Mouse (Mus musculus): Measurements from ENCODE around the gene Pih1d1. TPM values are rescaled to one million over a fixed set of nuclear protein-coding genes. Genes with fewer than 3 reads are reported as not detected.

Pih1d1 gene
- total RNA-seq (2023), result 10 to 100 TPM; 30.3 to 44.8 TPM

DNA sequence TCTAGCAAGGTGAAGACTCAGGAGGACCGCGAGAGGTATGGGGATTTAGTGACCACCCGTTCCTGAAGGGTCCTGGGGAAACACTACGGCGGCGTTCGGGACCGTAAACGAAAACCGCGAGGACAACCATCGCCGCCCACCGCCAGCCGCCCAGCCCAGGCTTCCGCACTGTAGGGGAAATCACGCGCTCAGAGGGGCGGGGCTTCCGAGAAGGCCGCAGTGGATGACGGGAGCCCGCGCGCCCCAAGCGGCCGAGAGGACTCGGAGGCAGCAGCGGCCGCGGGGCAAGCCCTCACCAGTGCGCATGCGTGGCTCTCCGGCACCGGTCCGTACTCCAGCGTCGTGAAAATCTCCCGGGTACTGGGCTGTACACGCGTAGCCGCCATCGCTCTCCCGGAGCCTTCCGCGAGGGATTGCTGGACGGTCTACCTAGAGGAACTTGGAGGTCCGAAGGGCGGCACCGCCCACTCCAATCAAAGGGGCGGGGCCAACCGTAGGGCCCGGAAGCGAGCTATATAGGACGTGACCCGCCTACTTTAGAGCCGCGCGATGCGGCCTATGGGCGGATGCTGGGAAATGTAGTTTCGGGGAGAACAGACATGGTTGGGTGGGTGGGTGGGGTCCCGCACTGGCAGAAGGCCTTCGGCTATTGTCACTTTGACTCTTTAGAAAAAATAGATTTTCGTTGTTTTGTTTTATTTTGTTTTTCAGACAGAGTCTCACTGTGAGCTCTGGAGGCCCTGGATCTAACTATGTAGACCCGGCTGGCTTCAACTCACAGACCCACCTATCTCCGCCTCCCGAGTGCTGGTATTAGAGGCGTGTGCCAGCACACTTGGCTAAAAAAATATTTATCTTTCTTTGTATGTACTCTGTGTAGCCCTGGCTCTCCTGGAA is at the start of gene Pih1d1, which contains the start of gene Aldh16a1:
Gene Pih1d1 (plus strand): TSS at position 208 of the 897 bp plus-strand sequence.
Gene Aldh16a1 (minus strand): TSS at position 489 of the 897 bp plus-strand sequence.

DNA sequence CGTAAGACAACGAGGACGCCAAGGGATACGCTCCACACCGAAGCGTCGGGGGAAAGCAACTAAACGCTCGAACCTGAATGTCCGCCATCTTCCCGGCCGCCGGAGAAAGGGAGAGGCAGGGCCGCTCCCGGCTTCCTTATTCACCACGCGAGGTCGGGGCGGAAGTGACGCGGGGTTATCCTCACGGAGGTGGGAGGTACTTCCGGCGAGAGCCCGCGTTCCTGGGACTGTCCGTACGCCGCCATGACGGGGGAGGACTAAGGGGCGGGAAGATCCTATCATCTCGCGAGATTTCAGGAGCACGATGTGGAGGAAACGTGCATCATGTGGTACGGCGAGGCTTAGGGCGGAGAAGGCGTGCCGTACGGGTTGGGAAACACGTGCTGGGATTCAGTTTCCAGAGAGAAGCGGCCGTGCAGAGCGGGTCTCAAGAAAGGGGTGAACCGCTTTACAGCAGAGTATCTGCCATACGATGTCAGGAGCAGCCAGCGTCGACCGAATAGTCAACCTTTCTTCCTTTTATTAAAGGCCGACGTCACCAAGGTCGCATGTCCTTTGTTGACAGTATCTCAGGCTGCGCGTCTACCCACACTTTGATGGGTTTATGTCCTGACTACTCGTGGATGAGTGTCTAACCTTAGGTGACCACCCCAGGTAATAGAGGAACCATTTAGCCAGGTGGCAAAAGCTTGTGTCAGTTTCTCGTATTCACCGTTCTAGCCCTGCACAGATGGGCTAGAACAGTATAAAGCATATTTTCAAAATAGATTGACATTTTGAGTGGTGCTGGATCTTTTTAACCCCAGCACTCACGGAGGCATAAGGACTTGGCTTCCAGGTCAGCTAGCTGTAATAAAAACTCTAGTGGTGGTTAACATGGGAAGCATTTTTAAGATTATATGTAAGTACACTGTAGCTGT is 29.6 kb upstream of the Pih1d1 start, which contains the start of gene Rps11:
Gene Rps11 (minus strand): TSS at position 216 of the 920 bp plus-strand sequence.

DNA sequence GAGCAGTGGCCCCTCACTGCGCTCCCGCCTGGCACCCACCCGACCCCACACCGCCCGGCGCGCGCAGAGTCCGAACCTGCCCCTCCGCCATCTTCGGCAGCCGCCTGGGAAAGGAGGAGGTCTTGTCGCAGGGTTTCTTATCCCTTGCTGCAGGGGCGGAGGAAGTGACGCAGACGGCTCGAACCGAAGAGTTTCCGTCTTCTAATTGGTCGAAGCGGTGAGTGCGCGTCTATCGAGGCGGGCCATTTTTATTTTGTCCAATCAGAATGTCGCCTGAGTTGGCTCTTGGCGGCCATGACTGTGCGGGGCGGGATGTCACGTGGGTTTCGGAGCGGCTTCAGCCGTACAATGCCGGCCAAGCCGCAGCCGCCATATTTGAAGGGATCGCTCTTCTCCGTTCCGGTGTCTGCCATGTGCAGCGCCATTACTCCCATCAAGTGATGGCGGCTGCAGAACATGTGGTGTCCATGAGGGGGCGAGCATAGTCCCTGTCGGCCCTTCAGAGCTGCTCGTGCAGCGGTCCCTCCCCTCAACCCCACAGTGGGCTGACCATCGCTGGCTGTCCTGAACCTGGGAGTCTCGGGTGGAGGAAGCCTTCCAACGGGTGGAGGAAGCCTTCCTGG is 25.4 kb upstream of the Pih1d1 start, which contains the start of gene Rpl13a:
Gene Rpl13a (minus strand): TSS at position 138 of the 623 bp plus-strand sequence.

DNA sequence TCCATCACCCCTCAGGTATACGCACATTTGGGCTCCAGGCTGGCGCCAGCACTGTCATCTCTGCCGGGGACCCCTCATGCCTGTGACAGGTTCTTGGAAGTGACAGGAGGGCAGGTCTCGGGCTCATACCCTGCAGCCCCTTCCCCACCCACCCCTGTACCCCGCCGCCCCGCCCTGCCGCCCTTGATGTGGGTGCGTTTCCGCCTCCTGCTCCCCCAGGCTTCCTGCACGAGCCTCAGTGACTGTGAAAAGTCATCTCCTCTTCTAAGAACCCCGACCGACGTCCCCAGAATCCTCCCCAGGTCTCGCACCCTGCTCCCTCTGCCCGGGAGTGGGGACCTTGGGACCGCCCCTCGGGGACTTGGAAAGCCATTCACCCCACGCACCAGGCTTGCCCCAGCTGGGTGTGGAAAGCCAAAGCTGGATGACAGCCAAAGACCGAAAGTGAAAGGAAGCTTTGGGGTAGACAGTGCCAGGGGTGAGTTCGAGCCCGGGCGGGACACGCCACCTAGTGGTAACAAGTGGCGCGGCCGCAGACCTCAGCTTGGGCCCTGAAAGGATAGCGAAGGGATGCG is 18.0 kb upstream of the Pih1d1 start, which contains the start of the genes Gm45713 and Flt3l:
Gene Gm45713 (minus strand): TSS at position 239 of the 575 bp plus-strand sequence.
Gene Flt3l (minus strand): TSS at position 440 of the 575 bp plus-strand sequence.

DNA sequence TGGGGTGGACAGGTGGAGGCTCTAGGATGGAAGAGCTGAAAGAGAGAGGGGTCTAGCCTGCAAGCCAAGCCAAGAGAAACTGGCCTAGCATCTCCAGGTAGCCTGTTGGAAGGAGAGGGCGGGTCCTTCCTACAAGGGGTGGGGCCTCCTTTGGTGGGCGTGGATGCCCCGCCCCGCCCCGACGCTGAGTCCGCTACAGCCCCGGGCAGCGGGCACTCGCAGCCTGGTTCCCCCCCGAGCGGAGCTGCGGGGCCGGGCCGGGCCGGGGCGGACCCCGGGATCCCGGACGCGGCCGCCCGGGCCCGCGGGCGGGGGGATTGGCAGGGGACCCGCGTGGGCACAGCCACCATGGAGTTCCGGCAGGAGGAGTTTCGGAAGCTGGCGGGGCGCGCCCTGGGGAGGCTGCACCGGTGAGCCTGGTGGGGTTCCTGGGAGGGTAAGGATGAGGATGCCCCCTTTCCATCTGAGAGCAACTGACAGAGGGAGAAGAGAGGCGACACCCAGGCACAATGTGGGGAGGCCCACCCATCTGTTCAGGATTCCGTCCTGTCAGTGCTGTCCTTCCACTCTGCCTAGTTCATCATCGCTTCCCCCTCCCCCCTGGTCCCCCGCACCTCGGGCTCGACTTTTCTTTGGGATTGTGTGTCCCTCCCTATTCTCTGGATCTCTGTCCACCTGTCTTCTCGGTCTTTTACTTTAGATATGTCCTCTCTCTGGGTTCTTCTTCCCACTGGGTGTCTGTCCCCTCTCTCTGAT is 9.8 kb downstream of the Pih1d1 start, which contains the start of gene Slc17a7:
Gene Slc17a7 (plus strand): TSS at position 215 of the 756 bp plus-strand sequence.

DNA sequence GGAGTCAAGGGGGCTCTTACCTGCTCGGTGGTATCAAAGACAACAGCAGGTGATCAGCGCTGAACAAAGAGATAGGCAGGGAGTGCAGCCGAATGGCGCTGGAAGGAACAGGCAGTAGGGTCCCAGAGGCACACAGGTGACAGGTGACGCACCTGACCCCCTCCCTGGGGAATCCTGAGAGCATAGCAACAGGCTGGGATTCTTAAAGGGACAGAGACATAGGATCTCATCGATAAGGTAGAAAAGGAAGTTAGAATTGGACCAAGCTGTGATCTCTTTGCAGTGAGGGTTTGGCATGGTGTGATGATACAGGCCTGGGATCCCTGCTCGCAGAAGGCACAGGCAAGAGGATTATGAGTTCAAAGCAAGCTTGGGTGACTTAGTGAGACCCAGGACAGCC is 25.4 kb downstream of the Pih1d1 start, which contains the start of gene Gfy:
Gene Gfy (minus strand): TSS at position 101 of the 400 bp plus-strand sequence.

DNA sequence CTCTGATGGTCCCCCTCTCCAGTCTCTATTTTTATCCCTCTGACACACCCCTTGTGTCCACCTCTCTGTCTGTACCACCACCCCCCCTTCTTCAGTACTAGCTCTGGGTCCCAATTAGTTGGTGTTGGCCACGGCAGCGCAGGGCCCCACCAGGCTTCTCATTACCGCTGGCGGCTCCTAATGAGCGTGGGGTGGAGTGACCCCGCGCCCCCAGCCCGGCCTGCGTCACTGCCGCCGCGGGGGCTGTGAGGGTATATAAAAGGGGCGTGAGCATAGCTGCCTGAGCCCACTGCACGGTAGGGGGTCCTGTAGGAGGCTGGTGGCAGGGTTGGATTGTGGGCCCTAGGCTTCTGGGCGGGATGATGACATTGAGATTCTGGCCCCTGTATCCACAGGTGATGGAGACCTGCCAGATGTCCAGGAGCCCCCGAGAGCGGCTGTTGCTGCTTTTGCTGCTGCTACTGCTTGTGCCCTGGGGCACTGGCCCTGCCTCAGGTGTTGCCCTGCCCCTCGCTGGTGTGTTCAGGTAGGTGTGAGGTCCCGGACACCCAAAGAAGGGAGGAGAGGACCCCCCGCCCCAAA is 26.9 kb downstream of the Pih1d1 start, which contains the start of gene Pth2:
Gene Pth2 (plus strand): TSS at position 100 of the 582 bp plus-strand sequence.

DNA sequence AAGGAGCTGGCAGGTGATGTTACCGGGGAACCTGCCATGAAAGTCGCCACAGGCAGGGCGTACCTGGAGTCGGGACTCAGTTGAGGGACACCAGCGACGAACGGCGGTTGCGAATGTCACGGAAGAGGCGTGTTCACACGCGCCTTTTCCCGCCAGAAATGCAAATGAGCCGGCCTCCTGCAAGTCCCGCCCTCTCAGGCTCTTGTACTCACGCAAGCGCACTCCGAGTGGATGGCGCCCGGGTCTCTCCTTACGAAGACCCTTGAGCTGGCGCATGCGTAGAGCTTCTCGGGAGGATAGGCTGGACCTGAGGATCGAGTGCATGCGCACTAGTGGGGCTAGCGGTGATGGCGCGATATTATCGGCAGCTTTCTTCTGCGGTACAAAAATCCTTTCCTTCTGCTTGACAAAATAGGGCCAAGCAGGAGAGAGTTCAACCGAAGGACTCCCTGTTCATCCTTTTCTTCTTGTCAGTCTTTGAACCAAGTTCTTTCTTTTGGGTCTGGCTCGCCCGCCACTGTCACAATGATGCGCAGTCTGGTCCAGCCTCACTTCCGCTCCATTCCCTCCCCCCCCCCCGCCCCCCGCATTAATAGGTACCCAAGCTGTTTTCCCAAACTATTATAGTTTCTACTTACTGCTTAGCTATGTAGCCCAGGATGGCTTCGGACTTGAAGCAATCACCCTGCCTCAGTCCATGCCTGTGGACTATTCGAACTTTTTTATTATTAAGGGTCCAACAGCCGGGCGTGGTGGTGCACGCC is 50.5 kb downstream of the Pih1d1 start, which contains the start of gene Ccdc155:
Gene Ccdc155 (minus strand): TSS at position 513 of the 764 bp plus-strand sequence.

Other genes with a start within 250 kb of the Pih1d1 start
- 10 to 100 TPM; 80.0 to 86.8 TPM for gene Ap2a1, start 224.8 kb upstream of the Pih1d1 start, total RNA-seq (2023)
- not detected for gene Tsks, start 211.1 kb upstream of the Pih1d1 start, total RNA-seq (2023)
- under 1 TPM; 0.61 to 0.80 TPM for gene Cpt1c, start 179.5 kb upstream of the Pih1d1 start, total RNA-seq (2023)
- gene Prmt1, start 167.7 kb upstream of the Pih1d1 start, total RNA-seq (2023), result 100 to 1,000 TPM; 143 to 165 TPM
- 100 to 1,000 TPM; 138 to 172 TPM for gene Irf3, start 156.7 kb upstream of the Pih1d1 start, total RNA-seq (2023)
- gene Bcl2l12, start 155.6 kb upstream of the Pih1d1 start, total RNA-seq (2023), result 10 to 100 TPM; 18.5 to 30.8 TPM
- gene Scaf1, start 137.9 kb upstream of the Pih1d1 start, total RNA-seq (2023), result 10 to 100 TPM; 81.3 to 91.5 TPM
- 10 to 100 TPM; 10.5 to 10.9 TPM for gene Rras, start 136.3 kb upstream of the Pih1d1 start, total RNA-seq (2023)
- 10 to 100 TPM; 76.8 to 78.7 TPM for gene Prr12, start 101.4 kb upstream of the Pih1d1 start, total RNA-seq (2023)
- 10 to 100 TPM; 65.9 to 68.4 TPM for gene Nosip, start 91.9 kb upstream of the Pih1d1 start, total RNA-seq (2023)
- gene Prrg2, start 91.6 kb upstream of the Pih1d1 start, total RNA-seq (2023), result 1 to 10 TPM; 1.4 to 1.5 TPM
- 10 to 100 TPM; 16.3 to 23.6 TPM for gene Rcn3, start 62.1 kb upstream of the Pih1d1 start, total RNA-seq (2023)
- gene Fcgrt, start 50.5 kb upstream of the Pih1d1 start, total RNA-seq (2023), result 10 to 100 TPM; 28.0 to 35.1 TPM
- gene Rps11, start 29.9 kb upstream of the Pih1d1 start, total RNA-seq (2023), result 1,000 to 10,000 TPM; 3,284 to 3,343 TPM
- 1,000 to 10,000 TPM; 5,708 to 6,154 TPM for gene Rpl13a, start 25.5 kb upstream of the Pih1d1 start, total RNA-seq (2023)
- gene Gm45713, start 18.1 kb upstream of the Pih1d1 start, total RNA-seq (2023), result not detected
- gene Flt3l, start 17.9 kb upstream of the Pih1d1 start, total RNA-seq (2023), result 100 to 1,000 TPM; 236 to 250 TPM
- 10 to 100 TPM; 55.0 to 58.1 TPM for gene Aldh16a1, start 281 bp downstream of the Pih1d1 start, total RNA-seq (2023)
- gene Slc17a7, start 9.6 kb downstream of the Pih1d1 start, total RNA-seq (2023), result under 1 TPM in 1 of 2 experiments, not detected in 1; 0.30 TPM
- gene Gfy, start 25.3 kb downstream of the Pih1d1 start, total RNA-seq (2023), result not detected
- not detected for gene Pth2, start 26.7 kb downstream of the Pih1d1 start, total RNA-seq (2023)
- gene Ccdc155, start 50.6 kb downstream of the Pih1d1 start, total RNA-seq (2023), result not detected
- 1 to 10 TPM in 1 of 2 experiments, under 1 TPM in 1; 0.83 to 1.0 TPM for gene Dkkl1, start 57.8 kb downstream of the Pih1d1 start, total RNA-seq (2023)
- not detected for gene Tead2, start 61.5 kb downstream of the Pih1d1 start, total RNA-seq (2023)
- 100 to 1,000 TPM; 270 to 288 TPM for gene Cd37, start 84.8 kb downstream of the Pih1d1 start, total RNA-seq (2023)
- not detected for gene Slc6a16, start 86.8 kb downstream of the Pih1d1 start, total RNA-seq (2023)
- not detected for gene Slc6a21, start 123.2 kb downstream of the Pih1d1 start, total RNA-seq (2023)
- gene Trpm4, start 179.5 kb downstream of the Pih1d1 start, total RNA-seq (2023), result 10 to 100 TPM; 11.4 to 15.3 TPM
- gene Hrc, start 181.0 kb downstream of the Pih1d1 start, total RNA-seq (2023), result not detected
- under 1 TPM; 0.15 to 0.50 TPM for gene Ppfia3, start 212.7 kb downstream of the Pih1d1 start, total RNA-seq (2023)
- 1 to 10 TPM; 3.0 to 3.6 TPM for gene Lin7b, start 216.3 kb downstream of the Pih1d1 start, total RNA-seq (2023)
- 100 to 1,000 TPM; 682 to 709 TPM for gene Snrnp70, start 241.4 kb downstream of the Pih1d1 start, total RNA-seq (2023)